Mouse (Mus musculus) brain, embryonic 14.5 days (tissue): ENCODE results near the gene Ttc9.

Experiments
- CTCF ChIP-seq: fragments of 200-500 bp; IDR thresholded peaks from 2 replicates; pipeline ENCODE4 v1.5.1; 2012; ENCODE audit warnings: inconsistent platforms, mild to moderate bottlenecking, moderate library complexity, borderline replicate concordance; ENCODE audit not compliant: insufficient read depth, insufficient read length; ENCODE audit errors: extremely low read depth
- POLR2A ChIP-seq: fragments of 200-500 bp; IDR thresholded peaks from 2 replicates; pipeline ENCODE4 v1.6.1; 2012; ENCODE audit warnings: mild to moderate bottlenecking, inconsistent platforms, borderline replicate concordance; ENCODE audit not compliant: poor library complexity, insufficient read depth, insufficient read length, severe bottlenecking; ENCODE audit errors: extremely low read depth

GRCm38 (mm10) chr12:81594902-81595671 is 36.0 kb upstream of the Ttc9 start, which contains the start of gene Med6:
- TF ChIP-seq CTCF (no peak), POLR2A (peak; percentile 29; the same call in 1 of the 2 replicates)
